Mouse (Mus musculus): ENCODE measurements at regions not wholly inside any gene's neighbourhood (a gene's known extent, or its start where the extent isn't known, plus 50 kb on each side); places are given as distances from the start of the nearest gene placed in this dataset.

DNA sequence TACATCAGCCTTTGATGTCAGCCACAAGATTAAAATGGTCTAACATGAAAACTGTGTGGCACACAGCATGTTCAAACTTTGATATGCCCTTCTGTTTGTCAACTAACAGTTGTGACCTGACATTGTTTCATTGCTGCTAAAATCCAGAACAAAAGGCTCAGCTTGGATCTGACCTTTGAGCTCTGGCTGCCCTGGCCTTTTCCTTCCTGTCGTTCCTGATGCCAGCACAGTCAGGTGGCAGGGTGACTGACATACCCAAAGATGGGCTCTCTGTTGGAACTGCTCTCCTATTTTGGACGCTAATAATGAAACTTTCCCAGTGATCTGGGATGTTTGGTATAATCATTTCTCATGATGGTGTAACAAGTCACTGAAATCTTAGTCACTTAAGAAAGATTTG, 416.8 kb upstream of the Mki67 start:
- intact Hi-C loops (cut with DNase I): no loop called here
- Histone ChIP-seq H3K4me3 (no peak overlapping the region), H3K27ac (no peak overlapping the region)
- no peak for TF ChIP-seq CTCF (IDR thresholded peaks at IDR 0.05)
- no peak for DNase-seq (ENCODE audit: extremely low spot score in 1 of 2, low spot score in 2 of 2)

DNA sequence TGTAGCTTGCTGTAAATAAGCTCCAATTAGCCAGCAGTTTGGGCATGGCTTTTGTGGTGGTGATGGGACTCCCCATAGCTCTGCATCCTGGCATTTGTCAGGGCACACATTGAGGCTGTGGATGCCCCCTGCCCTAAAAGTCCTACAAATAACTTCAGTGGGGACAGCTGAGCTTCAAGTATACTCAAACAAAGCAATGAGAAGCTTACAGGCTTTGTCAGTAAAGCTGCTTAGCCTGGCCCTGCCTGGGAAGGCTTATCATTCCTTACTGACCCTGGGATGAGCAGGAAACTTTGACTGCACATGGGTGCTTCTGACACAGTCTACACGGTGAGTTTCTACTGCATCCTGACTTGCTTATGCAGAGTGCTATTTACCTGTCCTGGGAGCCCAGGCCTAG, 420.5 kb upstream of the Mki67 start:
- no peak for TF ChIP-seq CTCF (IDR thresholded peaks at IDR 0.05)
- intact Hi-C loops (cut with DNase I): no loop called here
- Histone ChIP-seq H3K27ac (no peak overlapping the region), H3K4me3 (no peak overlapping the region)
- no peak for DNase-seq (ENCODE audit: extremely low spot score in 1 of 2, low spot score in 2 of 2)

- Histone ChIP-seq H3K27ac (no peak overlapping the region), H3K4me3 (no peak overlapping the region)
- TF ChIP-seq CTCF (IDR thresholded peaks at IDR 0.05): no peak
- DNase-seq (ENCODE audit: extremely low spot score in 1 of 2, low spot score in 2 of 2): no peak
- intact Hi-C loops (cut with DNase I): no loop called here
These were observed 421.2 kb upstream of the Mki67 start for GRCm38 (mm10) chr7:136137341-136137740.

- intact Hi-C loops (cut with DNase I): no loop called here
These were observed 421.9 kb upstream of the Mki67 start for GRCm38 (mm10) chr7:136137831-136138602.

DNA sequence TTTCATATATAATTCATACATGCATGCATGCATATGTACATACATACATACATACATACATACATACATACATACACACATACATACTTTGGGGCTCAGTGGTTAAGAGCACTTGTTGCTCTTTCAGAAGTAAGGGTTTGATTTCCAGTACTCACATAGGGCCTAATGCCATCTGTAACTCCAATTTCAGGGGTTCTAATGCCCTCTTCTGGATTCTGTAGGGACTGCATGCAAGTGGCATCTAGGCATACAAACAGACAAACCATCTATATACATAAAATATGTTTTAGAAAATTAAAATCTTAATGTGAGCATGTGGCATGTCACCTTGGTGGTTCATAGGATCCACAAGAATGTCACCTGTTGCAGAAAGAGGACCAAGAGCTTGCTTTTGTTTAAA, 426.7 kb upstream of the Mki67 start:
- TF ChIP-seq CTCF (IDR thresholded peaks at IDR 0.05): peak; percentile 35
- Histone ChIP-seq H3K27ac (no peak overlapping the region), H3K4me3 (no peak overlapping the region)
- DNase-seq (ENCODE audit: extremely low spot score in 1 of 2, low spot score in 2 of 2): no peak
- intact Hi-C loops (cut with DNase I): no loop called here

More at GRCm38 (mm10) chr7:136137831-136138602, 421.9 kb upstream of the Mki67 start:
- TF ChIP-seq CTCF (IDR thresholded peaks at IDR 0.05): no peak
- no peak overlapping the region for H3K27ac ChIP-seq
- H3K4me3 ChIP-seq: no peak overlapping the region
- no peak for DNase-seq (ENCODE audit: extremely low spot score in 1 of 2, low spot score in 2 of 2)

- intact Hi-C loops (cut with DNase I): loop anchor here (10.0 kb wide), 2 partner anchors 145 to 335 kb away; no protein-coding TSS in a partner anchor
- H3K27ac ChIP-seq: no peak overlapping the region
- no peak for DNase-seq (ENCODE audit: extremely low spot score in 1 of 2, low spot score in 2 of 2)
- no peak for TF ChIP-seq CTCF (IDR thresholded peaks at IDR 0.05)
- H3K4me3 ChIP-seq: no peak overlapping the region
These were observed 434.0 kb upstream of the Mki67 start for GRCm38 (mm10) chr7:136150196-136150595.

GRCm38 (mm10) chr7:136151301-136151930, 435.3 kb upstream of the Mki67 start:
- intact Hi-C loops (cut with DNase I): loop anchor here (10.0 kb wide), 2 partner anchors 143 to 333 kb away; no protein-coding TSS in a partner anchor
- TF ChIP-seq CTCF (IDR thresholded peaks at IDR 0.05): no peak
- DNase-seq (ENCODE audit: extremely low spot score in 1 of 2, low spot score in 2 of 2): no peak

GRCm38 (mm10) chr7:136152470-136152869, 436.3 kb upstream of the Mki67 start:
- DNase-seq (ENCODE audit: extremely low spot score in 1 of 2, low spot score in 2 of 2): peak; percentile 35 to 41
- TF ChIP-seq CTCF (IDR thresholded peaks at IDR 0.05): peak; percentile 78
- intact Hi-C loops (cut with DNase I): loop anchor here (10.0 kb wide), 2 partner anchors 142 to 332 kb away; no protein-coding TSS in a partner anchor
- Histone ChIP-seq H3K4me3 (no peak overlapping the region), H3K27ac (no peak overlapping the region)

More at GRCm38 (mm10) chr7:136151301-136151930, 435.3 kb upstream of the Mki67 start:
- H3K4me3 ChIP-seq: no peak overlapping the region
- no peak overlapping the region for H3K27ac ChIP-seq

GRCm38 (mm10) chr7:136153621-136154020, 437.5 kb upstream of the Mki67 start:
- no peak for DNase-seq (ENCODE audit: extremely low spot score in 1 of 2, low spot score in 2 of 2)
- H3K4me3 ChIP-seq: no peak overlapping the region
- no peak overlapping the region for H3K27ac ChIP-seq
- TF ChIP-seq CTCF (IDR thresholded peaks at IDR 0.05): no peak
- intact Hi-C loops (cut with DNase I): loop anchor here (10.0 kb wide), 2 partner anchors 141 to 331 kb away; no protein-coding TSS in a partner anchor

DNA sequence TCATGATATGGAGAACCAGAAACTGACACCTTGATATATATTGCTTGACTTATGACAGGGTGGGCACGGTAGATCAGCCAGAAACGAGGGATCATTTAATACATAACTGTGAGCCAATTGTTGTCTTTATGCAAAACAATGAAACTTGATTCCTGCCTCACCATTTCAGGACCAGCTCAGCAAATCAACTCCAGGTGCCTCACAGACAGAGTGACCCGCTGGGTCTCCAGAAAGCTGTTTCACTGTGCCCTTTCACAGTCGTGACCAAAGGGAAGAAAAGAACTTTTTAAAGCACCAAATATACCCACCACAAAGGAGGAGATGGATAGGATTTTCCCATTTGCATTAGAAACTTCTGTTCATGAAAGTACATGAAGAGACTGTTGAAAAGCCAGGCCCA, 443.0 kb upstream of the Mki67 start:
- intact Hi-C loops (cut with DNase I): loop anchor here (10.0 kb wide), 2 partner anchors 136 to 326 kb away; no protein-coding TSS in a partner anchor
- DNase-seq (ENCODE audit: extremely low spot score in 1 of 2, low spot score in 2 of 2): no peak
- Histone ChIP-seq H3K4me3 (no peak overlapping the region), H3K27ac (no peak overlapping the region)
- no peak for TF ChIP-seq CTCF (IDR thresholded peaks at IDR 0.05)

- no peak overlapping the region for H3K4me3 ChIP-seq
- TF ChIP-seq CTCF (IDR thresholded peaks at IDR 0.05): no peak
- no peak overlapping the region for H3K27ac ChIP-seq
- intact Hi-C loops (cut with DNase I): no loop called here
- no peak for DNase-seq (ENCODE audit: extremely low spot score in 1 of 2, low spot score in 2 of 2)
These were observed 445.4 kb upstream of the Mki67 start for GRCm38 (mm10) chr7:136161526-136161925.

GRCm38 (mm10) chr7:136164834-136165233, 448.7 kb upstream of the Mki67 start:
- no peak for TF ChIP-seq CTCF (IDR thresholded peaks at IDR 0.05)
- Histone ChIP-seq H3K4me3 (no peak overlapping the region), H3K27ac (no peak overlapping the region)
- no peak for DNase-seq (ENCODE audit: extremely low spot score in 1 of 2, low spot score in 2 of 2)
- intact Hi-C loops (cut with DNase I): no loop called here

All from left cerebral cortex, adult 2 months (tissue).